Mouse (Mus musculus) layer of hippocampus, adult 11-12 months (tissue): ENCODE data around the gene Ndc1.
"Not testable (repeated sequence)": the region's sequence is repeated elsewhere in the genome, so short reads cannot be mapped to it uniquely, and the experiment has no call there.

ENCODE experiments used
- DNase-seq: peaks from one replicate; pipeline ENCODE4 v3.0.0; 2022; ENCODE audit warnings: low spot score

Ndc1 gene

DNA sequence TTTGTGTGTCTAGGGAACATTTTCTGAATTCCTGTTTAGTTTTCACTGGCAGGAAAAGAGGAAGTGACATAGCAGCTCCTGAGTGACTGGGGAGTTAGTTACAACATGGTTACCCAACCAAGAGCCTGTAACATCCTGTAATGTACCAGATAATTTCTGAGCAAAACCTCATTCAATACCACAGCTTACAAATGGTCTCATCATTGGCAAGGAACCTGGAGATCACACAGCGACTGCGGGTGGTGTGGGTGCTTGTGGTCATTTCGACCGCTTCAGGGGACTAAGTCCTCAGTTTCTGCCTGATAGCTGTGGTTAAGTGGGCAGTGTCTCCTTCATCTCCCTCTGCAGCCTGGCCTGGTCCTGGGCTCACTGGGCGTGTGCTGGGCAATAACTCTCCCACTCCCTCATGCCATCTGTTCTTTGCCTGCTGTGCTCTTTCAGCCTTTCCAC, 3.4 kb upstream of the Ndc1 start:
- no peak for DNase-seq

DNA sequence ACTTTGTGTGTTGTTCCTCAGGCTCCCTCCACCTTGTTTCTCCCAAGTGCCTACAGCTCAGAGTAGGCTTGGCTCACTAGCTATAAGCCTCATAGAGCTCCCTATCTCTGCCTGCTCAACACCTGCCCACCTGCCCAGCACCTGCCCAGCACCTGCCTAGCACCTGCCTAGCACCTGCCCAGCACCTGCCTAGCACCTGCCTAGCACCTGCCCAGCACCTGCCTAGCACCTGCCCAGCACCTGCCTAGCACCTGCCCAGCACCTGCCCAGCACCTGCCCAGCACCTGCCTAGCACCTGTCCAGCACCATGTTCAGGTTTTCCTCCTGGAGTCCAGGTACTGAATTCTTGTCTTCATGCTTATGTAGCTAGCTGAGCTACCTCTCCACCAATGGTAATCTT, 1.2 kb upstream of the Ndc1 start:
- DNase-seq, result not testable (repeated sequence)

DNA sequence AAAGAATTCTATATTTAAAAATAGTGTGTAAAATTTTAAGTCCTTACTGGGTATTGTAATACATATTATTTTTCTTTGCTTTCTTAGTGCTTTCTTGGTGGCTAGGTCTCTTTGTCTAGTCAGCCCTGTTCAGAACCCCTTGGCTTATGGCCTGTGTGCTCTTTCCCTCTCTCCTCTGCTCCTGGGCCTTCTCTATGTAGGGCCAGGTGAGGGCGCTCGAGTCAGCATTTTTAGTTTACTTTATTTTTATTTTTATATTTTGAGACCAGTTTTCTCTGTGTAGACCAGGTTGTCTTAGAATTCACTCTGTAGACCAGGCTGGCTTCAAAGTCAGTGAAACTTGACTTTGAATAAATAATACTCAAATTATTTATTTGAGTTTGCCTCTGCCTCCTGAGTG, 4.7 kb downstream of the Ndc1 start:
- no peak for DNase-seq

DNA sequence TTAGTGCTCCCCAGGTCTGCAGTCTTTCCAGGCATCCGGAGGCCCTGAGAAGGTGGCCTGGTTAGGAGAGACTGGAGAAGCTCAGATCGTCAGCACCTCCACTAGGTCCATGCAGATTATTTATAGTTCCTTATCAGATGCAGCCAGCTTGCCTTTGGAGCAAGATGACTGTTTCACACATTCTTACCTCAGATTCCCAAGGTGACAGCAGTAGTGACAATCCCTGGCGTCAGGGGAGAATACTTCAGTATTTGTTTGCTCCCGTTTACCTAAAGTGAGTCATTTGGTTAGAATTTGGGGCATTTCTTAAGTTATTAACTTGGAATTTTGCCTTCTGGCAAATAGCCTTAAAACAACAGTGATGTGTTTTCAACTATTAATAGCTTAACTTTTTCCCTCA, 7.1 kb downstream of the Ndc1 start:
- DNase-seq, result no peak

DNA sequence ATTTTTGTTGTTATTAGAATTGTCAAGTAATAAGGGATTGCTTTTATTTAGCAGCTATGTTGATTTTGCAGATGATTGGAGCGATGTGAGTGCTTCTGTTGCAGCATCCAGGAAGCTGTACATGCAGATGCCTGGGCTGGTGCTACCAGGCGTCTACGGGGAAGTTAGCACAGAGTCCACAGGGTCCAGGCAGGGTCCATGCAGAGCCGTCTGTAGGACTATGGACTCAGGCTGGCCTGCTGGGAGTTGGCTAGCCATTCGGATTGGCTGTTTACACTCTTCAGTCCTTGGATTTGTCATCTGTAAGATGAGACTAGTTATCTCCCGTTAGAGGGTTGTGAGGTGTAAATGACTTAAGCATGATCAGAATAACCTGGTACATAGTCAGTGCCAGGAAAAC, 11.4 kb downstream of the Ndc1 start:
- DNase-seq, result no peak

DNA sequence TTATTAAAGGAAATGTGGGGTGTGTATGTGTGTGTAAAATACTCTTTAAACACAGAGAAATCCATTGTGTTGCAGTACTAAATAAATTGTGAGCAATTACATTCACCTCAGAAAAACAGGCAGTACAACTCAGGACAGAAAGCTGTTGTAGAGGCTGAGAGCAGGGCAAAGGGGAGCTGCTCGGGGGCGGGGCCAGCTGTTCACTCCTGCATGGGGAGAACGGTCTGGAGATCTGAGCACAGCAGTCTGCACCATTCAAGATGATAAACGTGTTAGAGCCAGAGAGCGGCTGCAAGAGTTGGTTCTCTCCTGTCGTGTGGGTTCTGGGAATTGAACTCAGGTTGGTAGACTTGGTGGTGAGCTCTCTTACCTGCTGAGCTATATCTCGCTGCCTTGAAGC, 13.3 kb downstream of the Ndc1 start:
- no peak for DNase-seq

DNA sequence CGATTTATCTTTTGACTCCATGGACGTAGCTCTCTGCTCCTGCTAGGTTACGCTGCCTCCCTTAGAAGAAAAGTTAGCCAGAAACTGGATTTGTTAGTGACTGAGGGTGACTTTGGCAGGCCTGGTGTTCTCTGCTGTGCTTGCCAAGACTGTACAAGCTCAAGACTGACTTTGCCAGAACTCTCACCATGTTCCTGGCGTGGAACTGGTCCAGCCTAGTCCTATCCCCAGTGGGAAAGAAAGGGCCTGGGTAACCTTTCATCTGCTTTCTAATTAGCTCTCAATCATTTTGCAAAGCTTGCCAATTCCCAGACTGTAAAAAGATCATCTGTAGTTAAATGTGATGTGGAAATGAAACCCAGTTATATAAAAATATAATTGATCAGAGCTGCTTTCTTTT, 19.5 kb downstream of the Ndc1 start:
- peak; percentile 26 for DNase-seq

DNA sequence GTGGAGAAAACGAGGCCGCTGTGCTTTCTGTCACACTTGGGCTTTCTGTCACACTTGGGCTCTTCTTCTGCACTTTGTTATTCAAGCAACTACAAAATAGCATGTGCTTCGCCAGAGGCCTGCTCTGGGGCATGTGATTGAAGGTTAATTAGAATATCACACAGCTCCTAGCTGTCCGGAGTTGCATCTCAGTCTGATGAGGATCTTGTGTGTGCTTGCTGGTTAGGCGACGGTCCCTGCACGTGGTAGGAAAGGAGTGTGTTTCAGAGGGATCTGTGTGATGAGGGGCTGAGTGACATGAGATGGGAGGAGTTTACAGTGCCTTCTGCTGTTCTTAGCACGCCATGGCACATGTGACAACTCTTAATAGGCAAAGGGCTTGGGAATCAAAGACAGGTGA, 19.9 kb downstream of the Ndc1 start:
- DNase-seq, result no peak

DNA sequence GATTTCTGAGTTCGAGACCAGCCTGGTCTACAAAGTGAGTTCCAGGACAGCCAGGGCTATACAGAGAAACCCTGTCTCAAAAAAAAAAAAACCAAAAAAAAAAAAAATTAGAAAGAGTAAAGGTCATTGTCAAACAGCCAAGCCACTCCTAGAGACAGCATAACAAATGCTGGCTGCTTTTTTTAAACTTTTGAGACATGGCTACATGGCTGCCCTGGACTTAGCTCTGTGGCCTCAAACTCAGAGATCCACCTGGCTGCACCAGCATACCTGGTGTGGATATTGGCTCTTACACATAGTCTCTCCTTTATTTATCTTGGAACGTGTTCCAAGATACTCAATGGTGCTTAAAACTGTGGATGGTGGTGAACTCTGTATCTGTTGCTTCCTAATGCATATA, 20.7 kb downstream of the Ndc1 start:
- no peak for DNase-seq

DNA sequence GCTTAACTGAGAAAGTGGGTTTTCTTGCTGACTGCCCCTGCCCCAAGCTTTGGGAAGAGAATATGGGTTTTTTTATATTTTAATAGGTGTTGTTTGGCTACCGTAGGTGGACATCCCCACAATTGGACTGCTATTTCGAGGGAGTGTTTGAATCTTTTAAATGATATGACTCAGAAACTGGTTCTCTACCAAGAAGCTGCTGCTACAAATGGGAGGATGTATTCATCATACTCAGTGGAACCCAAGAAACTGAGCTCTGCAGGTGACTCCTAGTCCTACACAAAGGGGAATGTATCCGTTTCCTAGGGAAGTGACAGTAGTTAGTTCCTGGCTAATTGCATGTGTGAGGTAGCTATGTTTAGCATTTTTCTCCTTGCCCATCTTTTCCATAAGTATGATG, 21.8 kb downstream of the Ndc1 start:
- no peak for DNase-seq

DNA sequence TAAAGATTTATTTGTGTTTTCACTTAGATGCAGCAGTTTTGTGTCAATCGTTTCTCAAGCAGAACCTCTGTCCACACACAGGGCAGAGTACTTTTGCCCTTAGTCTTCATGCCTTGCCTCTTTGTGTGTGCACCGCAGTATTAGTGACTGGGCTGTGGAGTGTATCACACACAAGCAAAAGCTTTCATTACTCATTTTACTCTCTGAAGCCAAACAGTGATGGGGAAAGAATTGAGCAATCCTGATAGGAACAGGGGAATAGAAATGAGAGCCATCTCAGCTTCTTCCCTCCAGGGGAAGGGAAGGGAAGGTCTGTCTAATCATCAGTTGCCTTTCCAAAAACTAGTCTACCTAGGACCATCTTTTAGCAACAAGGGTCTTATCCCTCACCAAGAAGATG, 26.2 kb downstream of the Ndc1 start:
- DNase-seq, result no peak

DNA sequence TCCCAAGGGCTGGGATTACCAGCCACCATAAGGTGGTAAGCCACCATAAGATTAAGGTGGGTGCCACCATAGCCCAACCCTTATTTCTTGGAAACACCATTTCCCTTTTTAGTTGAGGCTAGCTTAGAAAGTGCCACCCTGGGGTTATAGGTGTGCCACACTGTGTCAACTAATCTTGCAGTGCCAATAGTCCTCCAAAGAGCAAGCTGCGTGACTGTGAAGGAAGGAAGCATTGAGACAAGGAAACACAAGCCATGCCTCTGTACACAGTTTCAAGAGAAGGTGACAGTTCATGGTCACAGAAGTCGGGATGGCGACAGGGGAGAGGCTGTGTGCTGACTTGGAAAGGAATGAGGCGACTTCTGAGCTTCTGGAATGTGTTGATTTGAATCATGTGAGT, 52.6 kb downstream of the Ndc1 start:
- no peak for DNase-seq

DNA sequence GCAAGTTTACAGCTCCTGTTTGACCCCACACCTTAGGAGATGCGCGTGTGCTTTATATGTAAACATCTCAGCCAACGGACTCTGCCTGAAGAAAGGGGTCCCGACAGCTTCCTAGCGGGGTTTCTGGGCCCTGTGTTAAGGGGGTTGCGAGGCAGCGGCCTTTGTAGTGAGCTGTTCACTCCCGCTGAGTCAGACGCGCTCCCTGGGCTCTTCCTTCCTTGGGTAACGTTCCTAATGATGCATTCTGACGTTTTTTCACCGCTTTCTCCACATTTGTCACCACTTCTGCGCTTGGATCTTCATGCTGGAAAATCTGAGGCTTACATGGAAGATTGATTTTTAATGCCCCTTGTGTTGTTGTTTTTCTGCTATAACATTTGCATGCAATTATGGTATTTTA, 54.1 kb downstream of the Ndc1 start:
- no peak for DNase-seq

DNA sequence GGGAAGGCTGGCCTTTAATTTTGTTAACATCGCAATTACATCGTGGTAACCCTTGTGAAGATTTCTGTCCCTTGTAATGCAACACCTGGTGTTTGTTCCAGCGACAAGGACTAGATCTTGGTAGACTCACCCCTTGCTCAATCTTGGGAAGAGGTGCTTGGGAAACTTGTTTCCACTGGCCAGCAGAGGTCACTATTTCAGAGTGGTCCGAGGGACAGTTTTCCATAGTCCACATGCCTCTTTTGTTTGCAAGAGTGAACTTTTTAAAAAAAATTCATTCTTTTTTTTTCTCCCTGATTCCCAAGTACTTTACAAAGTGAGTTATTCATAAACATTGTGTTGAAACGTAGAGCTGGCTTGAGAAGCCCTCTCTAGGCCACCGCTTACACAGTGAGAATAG, 54.6 kb downstream of the Ndc1 start:
- peak; percentile 15 for DNase-seq

DNA sequence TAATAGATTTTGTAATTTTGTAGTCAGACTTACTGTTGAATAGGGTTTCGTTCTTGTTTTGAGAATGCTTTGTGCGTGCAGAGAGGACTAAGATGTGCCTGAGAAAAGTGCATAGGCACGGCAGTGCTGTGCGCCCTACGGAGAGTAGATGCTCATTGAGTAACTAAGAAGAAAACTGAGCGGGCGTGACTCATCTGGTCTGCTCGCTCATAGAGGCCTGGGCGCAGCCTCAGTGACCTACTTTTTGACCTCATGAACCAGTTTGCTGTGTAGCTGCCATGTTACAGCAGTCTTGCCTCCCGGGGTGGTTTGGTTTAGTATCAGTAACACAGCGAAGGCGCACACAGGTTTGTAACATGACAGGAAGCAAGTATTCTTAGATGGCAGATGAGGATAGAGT, 58.0 kb downstream of the Ndc1 start:
- no peak for DNase-seq

DNA sequence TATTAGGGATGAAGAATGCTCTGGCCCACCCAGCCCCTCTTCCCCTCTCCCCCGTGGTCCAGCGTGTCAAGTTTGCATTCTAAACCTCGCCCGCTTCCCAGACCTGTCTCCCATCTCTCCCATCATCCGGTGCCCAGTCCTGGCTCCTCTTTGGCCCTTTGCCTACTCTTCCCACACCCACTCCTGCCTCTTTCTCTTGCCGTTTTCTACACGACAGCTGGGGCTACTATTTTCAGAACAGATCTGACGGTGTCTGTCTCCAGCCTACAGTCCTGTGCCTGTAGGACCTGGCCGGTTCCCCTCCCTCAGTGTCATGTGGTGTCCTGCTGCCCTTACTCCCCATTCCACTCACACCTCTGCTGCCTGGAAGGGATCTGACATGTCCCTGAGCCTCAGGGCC, 59.0 kb downstream of the Ndc1 start:
- DNase-seq, result no peak

DNA sequence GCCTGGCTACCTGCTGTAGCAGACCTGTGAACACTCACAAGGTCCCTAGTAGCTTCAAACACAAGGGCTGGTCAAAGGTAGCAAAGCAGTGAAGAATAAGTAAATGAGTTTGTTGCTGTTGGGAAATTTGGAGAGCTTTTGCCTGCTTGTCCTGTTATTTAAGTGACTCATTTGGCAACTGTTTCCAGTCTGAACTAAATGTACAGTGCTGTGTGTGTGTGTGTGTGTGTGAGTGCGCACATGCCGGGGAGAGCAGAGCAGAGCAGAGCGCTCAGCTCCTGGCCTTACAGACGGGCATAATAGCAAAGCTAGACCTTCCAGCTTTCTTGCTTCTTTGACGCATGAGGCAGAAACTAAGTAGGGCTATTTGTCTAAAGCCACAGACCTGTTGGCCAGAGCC, 65.1 kb downstream of the Ndc1 start:
- DNase-seq, result peak; percentile 60

DNA sequence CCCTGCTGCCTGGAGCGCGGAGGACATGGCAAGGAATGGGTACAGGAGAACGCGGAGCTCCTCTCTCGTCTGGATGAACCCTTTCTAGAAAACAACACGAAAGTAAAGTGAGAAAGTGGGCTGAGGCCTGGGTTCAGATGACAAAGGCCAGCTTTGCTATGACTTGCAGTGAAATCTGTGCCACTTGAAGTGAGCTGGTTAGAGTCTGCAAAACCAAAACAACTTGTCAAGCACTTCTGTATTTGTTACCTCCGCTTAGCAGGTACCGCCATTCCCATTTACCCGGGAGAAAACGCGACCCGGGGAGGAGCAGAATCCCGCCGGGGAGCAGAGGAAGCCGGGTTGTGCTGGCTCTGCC, 66.4 kb downstream of the Ndc1 start:
- no peak for DNase-seq

DNA sequence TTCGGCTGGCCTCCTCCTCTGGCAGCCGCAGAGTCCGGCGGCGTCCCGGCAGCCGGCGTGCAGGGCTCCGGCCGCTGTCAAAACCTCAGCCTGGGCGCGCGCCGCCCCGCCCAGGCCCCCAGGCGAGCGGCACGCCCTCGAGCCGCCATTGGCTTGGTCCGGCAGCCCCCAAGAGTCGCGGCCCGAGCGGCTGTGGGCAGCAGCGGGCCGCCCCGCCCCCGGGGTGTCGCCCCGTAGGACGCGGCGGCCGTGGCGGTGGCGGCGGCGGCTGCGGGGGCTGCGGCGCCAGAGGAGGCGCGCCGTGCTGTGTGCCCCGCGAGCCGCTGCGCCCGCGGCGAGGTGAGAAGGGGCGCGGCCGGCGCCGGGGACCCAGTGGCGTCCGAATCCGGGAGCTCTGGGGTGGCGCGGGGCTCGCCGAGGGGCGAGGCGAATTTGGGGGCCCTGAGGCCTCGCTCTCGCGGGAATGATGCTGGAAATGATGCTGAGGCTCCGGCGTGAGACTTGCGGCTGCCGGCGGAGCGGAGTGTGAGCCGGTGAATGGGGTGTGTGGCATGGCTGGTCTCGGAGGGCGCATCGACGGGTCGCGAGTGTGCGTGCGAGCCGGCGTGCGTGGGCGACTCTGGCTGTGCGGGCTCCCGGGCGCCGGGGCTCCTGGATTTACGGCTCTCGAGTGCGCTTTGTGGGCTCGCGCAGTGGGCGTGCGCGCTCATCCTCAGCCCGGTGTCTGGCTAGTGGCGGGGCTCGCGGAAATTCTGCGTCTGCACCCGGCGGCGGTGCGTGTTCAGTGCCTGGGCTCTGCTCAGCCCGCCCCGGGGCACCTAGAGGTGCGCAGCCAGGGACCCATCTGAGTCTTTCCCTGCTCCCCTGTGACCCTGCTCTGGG, 67.0 kb downstream of the Ndc1 start, which contains the start of gene Glis1:
Glis1 (plus strand) TSS at position 236 of the 882 bp plus-strand sequence.
- peak; percentile 43 for DNase-seq

DNA sequence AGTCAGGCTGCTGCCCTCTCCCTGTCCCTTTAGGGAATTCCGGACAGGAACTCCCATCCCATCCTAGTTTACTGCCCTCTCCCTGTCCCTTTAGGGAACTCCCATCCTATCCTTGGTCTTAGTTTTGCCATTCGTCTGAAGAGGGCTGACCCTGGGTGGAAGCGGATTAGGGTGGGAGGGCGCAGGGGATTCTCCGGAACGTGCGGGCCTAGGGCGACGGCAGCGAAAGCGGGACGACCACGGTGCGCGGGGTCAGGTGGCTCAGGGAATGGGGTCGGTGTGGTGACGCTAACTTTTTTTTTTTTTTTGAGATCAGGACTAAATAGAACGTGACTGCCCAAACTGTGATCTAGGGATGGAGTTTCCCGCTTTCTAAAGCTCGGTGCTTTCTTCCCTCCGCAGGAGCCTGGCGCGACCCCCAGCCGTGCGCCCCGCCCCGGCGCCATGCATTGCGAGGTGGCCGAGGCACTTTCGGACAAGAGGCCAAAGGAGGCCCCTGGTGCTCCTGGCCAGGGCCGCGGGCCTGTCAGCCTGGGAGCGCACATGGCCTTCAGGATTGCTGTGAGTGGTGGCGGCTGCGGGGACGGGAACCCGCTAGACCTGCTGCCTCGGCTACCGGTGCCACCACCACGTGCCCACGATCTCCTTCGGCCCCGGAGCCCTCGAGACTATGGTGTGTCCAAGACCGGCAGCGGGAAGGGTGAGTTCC, 67.8 kb downstream of the Ndc1 start:
- no peak for DNase-seq

DNA sequence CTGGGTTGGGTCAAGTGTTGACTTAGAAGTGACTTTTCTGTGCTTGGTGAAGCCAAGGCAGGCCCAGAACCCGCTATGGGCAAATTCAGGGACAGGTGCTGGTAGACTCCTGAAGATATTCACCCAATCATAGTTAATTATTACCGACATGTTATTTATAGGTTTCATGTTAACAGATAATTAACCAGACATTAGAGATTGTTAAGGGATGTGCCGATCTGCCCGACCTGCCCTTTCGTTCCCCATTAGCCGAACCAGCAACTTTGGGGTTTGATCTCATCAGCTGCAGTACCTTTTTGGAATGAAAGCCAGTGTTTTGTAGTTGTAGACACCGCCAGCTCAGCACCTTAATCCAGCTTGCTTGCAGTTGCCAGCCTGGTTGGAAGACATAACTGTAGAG, 68.9 kb downstream of the Ndc1 start:
- no peak for DNase-seq

DNA sequence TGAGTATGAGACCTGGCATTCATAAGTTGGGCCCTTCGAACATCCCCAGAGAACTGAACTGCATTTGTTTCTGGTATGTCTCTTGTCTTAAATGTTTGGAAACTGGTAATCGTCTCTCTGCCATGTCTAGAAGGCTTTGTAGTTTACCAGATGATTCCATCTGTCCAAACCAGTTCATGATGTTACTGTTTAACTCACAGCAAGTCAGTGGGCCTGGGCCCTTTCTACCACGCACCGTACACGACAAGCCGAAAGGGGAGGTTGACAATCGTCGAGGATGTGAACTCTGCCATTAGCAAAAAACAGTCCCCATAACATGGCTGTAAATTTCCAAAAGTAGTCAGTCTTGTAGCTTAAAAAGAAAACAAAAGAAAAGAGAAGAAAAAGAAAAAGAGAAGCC, 71.2 kb downstream of the Ndc1 start:
- no peak for DNase-seq

DNA sequence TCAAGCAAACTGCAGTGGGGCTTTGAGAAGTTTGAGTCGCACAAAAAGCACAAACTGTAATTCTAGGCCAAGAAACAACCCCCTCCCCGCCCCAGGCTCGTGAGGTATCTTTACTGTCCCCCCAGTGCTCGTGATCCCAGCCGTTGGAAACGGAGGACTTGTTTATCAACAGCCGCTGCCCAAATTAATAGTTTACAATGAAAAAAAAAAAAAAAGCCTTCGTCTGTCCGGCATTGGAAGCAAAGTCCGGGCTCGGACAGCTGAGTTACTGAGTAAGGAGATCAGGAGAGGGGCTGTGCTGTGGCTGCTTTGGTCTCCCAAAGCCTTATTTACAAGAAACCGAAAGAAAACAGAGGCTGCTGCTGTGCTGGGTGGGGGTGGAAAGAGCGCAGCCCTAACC, 72.7 kb downstream of the Ndc1 start:
- no peak for DNase-seq

DNA sequence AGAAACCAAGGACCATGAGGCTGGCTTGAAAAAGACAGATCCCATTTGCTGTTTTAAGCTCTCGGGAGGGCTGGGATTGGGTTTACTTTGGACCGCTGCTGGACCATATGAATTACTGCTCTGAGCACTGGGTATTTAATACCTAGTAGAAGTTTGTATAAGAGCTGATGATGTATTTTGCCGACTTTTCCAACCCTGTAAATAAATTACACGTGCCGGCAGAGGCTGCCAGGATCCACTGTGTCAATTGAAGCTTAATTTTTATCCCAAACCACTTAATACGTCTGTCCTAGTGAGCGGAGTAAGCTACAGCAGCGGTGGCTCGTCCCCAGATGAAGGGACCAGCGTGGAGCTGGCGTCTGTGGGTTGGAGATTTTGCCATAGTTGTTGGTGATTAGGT, 74.7 kb downstream of the Ndc1 start:
- DNase-seq, result no peak
